Mouse (Mus musculus) cerebral cortex, adult 2 months (tissue): ENCODE data around the gene Ydjc.

Source experiments
- whole genome bisulfite sequencing: fragments of 180-500 bp; shearing (Covaris S2); methylation state at CpG from one replicate; pipeline ENCODE4 v1.1.7; 2018; 5-methylcytosine and 5-hydroxymethylcytosine counted together

The Ydjc gene

GRCm38 (mm10) chr16:17151874-17152273 is 7.5 kb downstream of the Ydjc start:
- 96% methylated on average over 4 of the region's 4 CpGs for WGBS

DNA sequence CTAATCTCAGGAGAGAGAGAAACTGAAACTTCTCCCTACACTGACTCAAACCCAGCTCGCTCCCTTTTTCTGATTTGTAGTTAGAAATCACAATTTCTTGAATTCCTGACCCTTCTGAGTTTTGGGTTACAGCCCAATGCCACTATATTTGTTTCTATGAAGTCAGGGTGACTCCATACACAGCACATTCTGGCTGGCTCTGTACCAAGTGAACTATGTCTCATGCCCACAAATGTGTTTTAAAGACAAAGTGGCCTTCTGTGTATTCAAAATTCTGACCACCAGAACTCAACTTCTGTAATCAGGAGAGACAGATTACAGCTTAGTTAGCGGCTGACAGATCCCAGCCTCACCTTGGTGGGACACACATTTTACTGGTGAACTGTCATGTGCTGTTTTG is 9.9 kb downstream of the Ydjc start:
- WGBS: 84% methylated on average over 2 of the region's 2 CpGs

DNA sequence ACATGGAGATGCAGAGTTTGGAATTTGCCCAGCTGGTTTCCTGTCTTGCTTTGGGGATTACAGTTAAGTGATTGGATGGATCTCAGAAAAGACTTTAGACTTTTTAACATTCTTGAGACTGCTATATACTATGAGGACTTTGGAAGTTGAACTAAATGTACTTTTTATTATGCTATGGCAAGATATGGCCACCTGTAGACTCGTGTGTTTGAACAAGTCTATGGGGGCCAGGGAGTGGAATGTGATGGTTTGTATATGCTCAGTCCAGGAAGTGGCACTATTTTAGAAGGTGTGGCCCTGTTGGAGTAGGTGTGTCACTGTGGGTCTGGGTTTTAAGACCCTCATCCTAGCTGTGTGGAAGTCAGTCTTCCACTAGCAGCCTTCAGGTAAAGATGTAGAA is 21.1 kb downstream of the Ydjc start:
- WGBS: 88% methylated on average over 1 of the region's 1 CpGs

DNA sequence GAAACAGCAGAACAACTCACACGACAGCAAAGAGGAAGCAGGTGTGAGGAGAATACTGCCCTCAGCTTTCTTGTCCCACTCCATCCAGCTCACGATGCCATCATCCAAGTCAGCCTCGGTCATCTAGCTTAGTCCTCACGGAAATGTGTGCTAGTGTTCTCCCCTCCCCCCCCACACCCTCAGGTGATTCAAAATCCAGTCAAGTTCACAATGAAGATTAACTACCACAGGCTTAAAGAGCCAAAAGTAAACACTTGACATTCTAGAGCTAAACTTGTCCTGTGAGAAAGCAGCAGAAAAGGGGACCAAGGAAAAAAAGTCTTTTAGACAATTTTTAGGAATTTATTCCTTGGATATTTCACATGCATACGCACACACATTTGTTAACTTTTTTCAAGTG is 23.6 kb downstream of the Ydjc start:
- 80% methylated on average over 5 of the region's 5 CpGs for WGBS

DNA sequence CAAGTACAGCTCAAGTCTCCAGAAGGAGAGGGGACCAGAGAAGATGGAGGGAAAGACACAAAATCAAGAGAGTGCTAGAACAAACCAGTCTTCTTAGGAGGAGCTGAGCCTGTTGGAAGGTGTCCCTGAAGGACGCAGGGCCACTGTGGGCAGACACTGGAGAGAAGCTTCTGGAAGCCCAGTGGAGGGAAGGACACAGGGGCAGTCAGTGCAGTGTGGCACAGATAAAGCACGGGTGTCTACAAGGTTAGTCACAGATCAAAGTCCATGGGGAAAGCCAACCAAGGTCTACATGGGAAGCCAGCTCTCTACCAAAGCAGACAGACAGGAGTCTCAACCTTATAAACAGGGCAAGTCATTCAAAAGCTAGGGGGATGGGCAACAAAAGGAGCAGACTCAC is 31.3 kb downstream of the Ydjc start:
- WGBS: 80% methylated on average over 2 of the region's 2 CpGs

DNA sequence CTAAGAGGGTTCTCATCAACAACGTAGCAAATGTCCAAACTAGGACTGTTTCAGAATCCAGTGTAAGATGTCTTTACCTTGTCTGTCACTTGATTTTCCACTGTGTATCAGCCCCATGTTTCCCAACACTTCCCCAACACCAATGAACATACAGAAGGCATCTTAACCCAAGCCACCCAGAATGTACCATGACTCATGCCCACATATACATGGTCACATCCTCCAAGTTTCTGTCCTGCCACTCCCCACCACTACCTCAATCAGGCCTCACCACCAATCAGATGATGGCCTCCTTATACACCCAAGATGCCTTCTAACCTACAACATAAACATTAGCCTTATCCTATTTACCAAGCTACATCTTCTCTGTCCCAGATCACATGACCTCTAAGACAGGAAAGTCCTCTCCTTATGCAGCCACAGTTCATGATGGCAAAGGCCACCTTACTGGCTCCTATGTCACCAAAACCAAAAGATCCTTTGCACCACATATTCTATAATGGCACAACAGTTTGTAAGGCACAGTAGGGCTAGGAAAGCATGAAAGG is 33.3 kb downstream of the Ydjc start:
- 88% methylated on average over 1 of the region's 1 CpGs for WGBS

- 96% methylated on average over 3 of the region's 3 CpGs for WGBS
Measured at GRCm38 (mm10) chr16:17179706-17180105, 35.3 kb downstream of the Ydjc start.

- WGBS: 50% methylated on average over 4 of the region's 4 CpGs
Measured at GRCm38 (mm10) chr16:17181382-17181781, 37.0 kb downstream of the Ydjc start.

- 41% methylated on average over 2 of the region's 2 CpGs for WGBS
Measured at GRCm38 (mm10) chr16:17182136-17182535, 37.7 kb downstream of the Ydjc start.

DNA sequence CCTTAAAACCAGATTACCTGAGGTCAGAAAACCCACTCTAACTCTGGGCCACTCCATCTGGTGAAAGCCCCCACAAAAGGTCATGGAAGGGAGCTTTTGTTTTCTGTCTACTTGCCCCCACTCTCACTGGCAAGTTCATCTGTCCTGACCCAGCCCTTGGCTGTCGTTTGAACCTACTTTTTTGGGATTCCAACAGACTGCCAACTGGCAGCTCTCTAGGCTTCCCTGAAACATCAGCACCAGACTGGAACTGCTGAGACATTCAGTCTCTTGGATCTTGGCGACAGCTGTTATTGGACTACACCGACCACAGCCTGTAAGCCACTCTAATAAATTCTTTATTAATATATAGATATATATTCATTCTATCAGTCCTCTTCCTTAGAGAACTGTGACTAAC is 38.6 kb downstream of the Ydjc start:
- 53% methylated on average over 3 of the region's 3 CpGs for WGBS

DNA sequence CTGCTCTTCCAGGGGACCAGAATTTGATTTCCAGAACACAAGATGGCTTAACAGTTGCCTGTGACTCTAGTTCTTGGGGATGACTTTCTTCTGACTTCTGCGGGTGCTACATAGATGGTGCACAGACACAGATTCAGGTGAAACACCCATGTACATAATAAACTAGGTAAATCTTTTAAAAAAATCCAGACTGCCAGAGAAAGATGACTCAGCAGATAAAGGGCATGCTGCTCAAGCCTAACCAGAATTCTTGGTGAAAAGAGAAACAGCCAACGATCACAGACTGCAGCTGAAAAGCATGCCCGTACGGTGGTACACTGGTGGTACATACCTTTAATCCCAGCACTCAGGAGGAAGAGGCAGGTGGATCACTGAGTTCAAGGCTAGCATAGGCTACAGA is 49.4 kb downstream of the Ydjc start:
- 74% methylated on average over 4 of the region's 4 CpGs for WGBS

- 4% methylated on average over 24 of the region's 24 CpGs for WGBS
Measured at GRCm38 (mm10) chr16:17200121-17200952, 55.9 kb downstream of the Ydjc start.

- under 1% methylated on average over 72 of the region's 72 CpGs for WGBS
Measured at GRCm38 (mm10) chr16:17200953-17201707, 56.7 kb downstream of the Ydjc start.

- 33% methylated on average over 2 of the region's 2 CpGs for WGBS
Measured at GRCm38 (mm10) chr16:17201977-17202376, 57.6 kb downstream of the Ydjc start.

DNA sequence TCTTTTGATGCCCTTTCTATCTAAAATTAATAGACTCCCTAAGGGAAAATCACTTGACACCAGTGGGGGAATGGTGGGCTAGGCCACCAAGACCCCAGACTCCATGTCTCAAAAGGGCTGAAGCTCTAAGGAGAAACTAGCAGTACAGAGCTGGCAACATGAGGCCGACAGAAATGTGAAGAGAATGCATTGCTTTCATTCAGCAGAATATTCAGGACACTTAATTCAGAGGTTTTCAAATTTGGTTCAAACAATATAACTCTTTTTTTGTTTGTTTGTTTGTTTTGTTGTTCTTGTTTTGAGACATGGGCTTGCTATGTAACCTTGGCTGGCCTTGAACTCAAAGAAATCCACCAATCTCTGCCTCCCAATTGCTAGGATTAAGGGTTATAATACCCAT is 58.1 kb downstream of the Ydjc start, which contains the start of gene Ube2l3:
Gene Ube2l3 (minus strand): TSS at position 101 of the 400 bp plus-strand sequence.
- 84% methylated on average over 1 of the region's 1 CpGs for WGBS

GRCm38 (mm10) chr16:17204990-17205389 is 60.6 kb downstream of the Ydjc start:
- whole genome bisulfite sequencing: 5% methylated on average over 6 of the region's 6 CpGs

GRCm38 (mm10) chr16:17208389-17209361 is 64.3 kb downstream of the Ydjc start, which contains the start of gene Rimbp3:
Gene Rimbp3 (plus strand): TSS chr16:17208603.
- 3% methylated on average over 85 of the region's 85 CpGs for WGBS

DNA sequence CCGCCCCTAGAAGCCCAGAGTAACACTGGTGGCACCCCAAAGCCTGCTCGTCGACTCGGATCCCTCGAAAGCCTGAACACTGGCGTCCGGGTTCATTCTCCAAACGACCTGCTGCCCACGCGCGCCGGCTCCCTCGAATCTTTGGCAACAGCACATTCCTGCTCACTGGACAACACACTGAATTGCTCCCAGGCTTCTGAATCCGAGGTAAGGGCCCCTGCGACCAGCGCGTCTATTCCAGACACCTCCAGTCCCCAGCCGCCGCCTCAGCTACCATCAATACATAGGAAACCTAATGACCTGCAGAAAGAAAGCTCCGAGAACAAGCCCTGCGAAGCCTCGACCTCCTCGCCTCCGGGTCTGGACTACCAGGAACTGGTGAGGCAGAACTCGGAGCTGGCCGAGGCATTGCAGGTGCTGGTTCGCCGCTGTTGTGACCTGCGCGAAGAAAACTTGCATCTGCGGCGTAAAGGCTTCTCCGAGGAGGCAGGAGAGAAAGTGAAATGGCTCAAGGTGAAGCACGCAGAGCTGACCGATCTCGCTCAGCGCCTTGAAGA is 65.1 kb downstream of the Ydjc start:
- WGBS: under 1% methylated on average over 37 of the region's 37 CpGs
